Mouse (Mus musculus) retina, adult 2 months (tissue): ENCODE measurements around the gene Dnm1.
"Not testable (repeated sequence)": the region's sequence is repeated elsewhere in the genome, so short reads cannot be mapped to it uniquely, and the experiment has no call there.

Source experiments
- DNase-seq: peaks from one replicate; pipeline ENCODE4 v3.0.0-alpha.2; 2012; ENCODE audit warnings: low read depth, low spot score

Gene Dnm1

DNA sequence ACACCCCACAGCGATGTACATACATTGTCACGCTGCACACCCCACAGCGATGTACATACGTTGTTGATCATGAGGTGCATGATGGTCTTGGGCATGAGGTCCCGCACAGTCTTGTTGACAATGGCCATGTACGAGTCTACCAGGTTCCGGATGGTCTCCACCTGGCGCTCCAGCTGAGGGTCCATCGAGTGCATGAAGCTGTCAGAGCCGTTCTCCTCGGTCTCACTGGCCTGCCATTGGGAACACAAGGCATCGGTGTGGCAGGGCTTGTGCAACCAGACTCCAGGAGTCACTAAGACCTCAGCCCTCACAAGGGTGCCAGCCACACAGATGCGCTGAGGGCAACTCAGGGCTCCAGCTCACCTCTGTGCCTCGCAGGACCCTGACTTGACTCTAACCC is 38.3 kb downstream of the Dnm1 start:
- DNase-seq: no peak

DNA sequence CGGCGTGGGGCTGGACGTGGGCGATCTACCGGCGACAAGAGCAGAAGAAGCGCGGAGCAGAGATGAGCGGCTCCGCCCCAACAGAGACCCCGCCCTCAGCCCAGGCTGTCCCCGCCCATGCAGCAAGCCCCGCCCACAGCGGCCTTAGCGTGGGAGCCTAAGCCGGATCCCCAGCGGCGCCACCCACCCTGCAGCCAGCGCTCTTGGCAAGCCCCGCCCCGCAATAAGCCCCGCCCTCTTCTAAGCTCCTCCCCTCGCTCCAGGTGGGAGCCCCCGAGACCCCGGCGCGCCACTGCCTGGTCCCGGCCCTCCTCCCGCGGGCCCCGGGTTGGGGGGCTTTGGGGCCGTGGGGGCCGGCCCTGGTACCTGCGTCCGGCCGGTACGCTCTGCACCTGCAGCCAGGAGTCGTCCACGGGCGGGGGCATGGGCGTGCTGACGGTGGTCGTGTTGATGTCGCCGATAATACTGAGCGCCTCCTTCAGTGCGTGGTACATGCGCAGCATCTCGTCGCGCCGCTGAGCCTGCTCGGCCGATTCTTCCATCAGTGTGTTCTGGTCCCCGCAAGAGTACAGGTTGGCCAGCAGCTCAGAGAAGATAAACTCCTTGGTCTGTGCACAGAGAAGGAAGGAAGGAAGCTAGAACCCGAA is 40.7 kb downstream of the Dnm1 start:
- peak; percentile 68 for DNase-seq

DNA sequence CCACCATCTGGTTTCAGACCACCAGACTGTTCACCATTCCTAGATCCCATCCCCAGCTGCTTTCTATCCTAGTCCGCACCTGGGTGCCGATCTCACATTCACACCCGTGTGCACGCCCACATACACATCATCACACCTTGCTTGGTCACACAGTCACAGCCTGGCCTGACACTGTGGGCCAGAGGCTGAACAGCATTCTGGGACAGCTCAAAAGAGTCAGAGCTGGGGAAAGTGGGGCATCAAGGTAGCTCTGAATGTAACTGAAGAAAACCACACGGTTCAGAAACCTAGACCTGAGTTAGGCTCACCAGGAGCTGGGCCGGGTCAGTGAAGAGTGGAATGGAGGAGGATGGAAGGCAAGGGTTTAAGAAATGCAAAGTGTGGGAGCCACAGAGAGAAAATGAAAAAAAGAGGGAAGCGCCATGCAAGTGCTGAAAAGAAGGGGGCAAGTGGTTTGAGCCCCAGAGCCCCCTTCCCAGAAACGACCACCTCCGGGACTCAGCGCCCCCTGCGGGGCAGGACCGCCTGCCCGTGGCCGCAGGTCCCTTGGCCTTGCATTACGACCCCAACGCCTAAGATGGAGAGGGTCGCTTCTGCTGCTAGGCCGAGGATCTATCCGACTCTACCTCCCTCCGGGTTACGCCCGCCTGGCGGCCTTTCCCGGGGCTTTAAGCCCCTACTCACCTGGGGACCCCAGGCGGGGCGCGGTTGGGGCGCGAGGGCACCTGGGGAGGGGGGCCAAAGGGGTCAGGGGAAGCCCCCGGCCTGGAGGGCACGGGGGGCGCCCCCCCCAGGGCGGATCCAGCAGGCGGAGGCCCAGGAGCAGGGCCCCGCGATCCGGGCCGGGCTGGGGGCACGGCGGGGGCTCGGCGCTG is 41.5 kb downstream of the Dnm1 start:
- no peak for DNase-seq

DNA sequence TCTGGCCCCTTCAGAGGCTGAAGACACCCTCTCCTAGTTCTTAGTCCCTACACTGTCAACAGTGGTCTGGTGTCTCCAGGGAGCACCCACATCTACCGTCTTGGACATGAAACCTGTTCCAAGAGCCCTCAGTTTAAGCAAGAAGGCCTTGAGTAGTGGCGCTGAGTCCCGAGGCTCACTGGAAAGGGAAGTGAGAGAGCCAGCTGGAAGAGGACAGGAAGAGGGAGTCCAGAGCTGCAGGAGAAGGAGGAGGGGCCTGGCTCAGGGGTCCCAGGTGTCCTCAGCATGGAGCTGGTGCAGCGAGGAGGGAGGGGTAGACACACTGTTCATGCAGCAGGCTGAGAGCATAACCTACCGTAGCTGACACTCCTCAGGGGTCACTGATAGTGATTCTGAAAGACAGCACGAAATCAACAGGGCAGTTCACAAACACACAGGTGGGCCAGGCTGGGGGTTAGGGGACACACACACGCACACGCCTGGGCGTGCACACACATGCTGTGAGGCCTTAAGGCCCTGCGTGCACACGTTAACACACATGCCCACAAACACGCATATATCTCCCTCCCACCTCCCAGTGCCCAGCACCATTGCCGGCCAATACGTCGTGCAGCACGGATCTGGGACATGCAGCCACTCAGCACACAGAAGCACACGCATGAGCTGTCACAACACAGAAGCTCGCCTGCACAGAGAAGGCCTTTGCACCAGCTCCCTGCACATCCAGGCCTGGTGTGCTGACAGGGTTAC is 42.9 kb downstream of the Dnm1 start:
- DNase-seq: no peak

DNA sequence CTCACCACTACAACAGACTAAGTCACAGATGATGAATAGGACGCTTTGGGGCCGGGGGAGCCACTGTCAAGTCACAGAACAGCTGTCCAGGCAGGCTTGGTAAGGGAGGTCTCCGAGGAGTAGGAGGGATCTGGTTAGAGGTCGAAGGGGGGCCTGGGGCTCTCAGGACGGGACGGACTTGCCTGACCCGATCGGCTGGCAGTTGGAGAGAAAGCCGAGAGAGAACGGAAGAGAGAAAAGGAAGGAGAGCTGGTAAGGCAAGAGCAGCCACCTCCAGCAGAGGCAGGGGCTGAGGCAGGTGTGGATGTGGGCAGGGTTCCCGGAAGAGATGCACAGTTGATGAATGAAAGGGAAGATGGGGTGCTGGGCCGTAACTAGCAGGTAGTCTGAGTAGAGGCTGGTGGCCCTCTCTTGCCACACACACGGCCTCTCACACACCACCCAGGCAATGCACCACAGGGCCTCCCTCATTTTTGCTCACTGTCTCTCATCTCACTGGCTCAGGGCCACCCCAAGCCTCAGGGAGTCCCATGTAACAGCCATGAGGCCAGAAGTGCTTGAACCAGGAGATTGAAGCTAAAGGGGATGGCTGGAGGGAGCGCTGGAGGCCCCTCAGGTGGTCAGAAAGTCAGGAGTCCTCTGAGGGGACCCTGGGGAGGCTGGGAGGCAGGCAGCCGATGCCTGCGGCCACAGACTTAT is 44.1 kb downstream of the Dnm1 start:
- no peak for DNase-seq

DNA sequence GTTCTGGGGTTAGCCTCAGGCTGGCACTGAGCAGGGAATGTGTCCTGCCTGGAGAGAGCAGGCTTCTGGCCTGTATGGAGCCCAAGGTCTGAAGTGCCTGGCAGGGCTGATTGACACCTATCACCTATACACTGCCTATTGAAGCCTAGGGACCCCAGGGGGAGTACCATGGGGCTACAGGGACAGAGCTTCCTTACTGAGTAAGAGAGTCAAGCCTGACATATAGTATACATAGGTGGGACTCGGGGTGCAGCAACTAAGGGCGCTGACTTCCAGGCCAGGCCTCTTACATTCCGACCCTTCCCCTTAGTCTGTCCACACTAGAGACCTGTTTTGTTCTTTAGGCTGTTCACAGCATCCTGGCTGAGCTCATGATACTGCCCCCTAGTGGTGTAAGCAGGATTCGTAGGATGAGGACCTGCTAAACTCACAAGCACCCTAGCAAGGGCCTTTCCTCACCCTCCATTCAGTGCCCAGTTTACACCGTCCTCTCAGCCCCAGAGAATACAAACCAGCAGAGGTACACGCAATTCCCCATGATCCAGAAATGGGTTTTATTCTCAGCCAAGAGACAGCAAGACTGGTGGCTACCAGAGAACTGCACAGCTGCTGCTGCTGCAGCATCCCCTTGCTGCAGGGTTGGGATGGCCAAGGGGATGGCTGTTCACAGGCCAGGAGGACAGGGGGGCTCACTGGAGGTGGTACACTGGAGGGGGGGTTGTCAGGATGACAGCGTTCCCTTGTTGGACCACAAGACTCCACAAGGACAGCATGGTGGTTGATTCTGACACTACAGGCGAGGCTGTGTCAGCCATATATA is 45.0 kb downstream of the Dnm1 start:
- DNase-seq: peak; percentile 36

DNA sequence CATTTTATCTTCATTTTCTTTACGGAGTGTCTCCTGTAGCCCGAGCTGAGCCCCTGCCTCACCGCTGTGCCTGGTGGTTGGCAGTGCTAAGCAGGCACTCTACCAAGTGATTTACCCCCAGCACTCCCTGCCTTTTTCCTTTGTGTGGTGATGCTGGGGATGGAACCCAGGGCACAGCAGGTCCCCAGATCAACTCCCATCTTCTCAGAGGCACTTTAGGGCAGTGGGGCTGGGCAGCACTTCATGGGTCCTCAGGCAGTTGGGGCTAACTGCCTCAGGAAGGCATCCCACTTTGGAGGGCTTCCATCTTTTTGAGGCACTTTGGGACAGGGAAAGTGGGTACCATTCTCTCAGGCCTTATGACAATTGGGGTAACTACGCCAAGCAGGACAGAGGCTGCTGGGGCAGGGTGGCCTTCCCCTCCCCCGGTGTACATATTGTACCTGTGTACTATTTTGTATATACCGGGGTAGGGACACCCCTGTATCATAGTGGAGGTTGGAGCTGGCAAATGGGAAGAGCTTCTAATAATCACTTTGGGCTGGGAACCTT is 45.8 kb downstream of the Dnm1 start:
- no peak for DNase-seq

DNA sequence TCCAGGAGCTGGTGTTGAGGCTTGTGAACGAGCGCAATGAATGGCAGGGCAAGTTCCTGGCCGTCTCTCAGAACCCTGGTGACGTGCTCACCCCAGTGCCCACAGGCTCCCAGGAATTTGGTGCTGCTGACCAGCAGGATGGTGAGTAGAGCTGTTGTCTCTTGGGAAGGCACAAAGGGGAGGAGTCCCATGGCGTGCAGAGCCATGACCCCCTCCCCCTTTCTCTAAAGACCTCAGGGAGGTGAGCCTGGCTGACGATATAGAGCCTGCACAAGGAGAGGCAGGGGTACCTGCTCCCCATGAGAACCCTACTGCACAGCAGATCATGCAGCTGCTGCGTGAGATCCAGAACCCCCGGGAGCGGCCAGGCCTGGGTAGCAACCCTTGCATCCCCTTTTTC is 47.0 kb downstream of the Dnm1 start:
- no peak for DNase-seq

DNA sequence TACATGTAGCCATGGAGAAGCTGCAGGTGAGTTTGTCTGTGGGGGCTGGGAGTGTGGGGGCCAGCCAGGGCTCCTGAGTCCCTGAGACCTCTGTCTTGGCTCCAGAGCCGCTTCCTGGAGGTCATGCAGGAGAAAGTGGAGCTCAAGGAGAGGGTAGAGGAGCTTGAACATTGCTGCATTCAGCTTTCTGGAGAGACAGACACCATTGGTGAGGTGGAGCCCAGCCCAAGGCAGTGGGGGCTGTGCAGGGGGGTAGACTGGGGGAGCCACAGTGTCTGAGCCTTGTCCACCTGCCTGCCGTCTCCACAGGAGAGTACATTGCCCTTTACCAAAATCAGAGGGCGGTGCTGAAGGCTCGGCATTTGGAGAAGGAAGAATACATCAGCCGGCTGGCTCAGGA is 47.5 kb downstream of the Dnm1 start:
- DNase-seq: no peak

DNA sequence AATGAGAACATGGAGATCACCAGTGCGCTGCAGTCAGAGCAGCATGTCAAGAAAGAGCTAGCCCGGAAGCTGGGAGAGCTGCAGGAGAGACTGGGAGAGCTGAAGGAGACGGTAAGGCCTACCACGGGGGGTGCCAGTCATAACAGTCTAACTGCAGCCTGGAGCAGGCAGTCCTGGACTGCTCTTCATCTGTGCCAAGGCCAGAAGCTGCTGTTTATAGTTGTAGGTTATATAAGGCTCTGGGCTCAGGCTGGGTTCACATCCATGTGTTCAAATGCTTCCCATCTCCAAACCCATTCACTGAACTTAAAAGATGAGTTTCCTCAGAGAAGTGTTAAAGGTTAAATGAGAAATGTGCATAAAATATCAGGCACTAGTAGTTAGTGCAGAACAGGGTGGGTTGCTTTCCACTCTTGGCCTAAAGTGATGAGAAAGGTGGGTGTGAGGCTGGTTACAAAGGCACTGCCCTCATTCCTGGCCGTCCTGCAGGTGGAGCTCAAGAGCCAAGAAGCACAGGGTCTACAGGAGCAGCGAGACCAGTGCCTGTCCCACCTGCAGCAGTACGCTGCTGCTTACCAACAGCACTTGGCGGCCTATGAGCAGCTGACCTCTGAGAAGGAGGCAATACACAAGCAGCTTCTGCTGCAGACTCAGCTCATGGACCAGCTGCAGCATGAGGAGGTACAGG is 48.8 kb downstream of the Dnm1 start:
- no peak for DNase-seq

DNA sequence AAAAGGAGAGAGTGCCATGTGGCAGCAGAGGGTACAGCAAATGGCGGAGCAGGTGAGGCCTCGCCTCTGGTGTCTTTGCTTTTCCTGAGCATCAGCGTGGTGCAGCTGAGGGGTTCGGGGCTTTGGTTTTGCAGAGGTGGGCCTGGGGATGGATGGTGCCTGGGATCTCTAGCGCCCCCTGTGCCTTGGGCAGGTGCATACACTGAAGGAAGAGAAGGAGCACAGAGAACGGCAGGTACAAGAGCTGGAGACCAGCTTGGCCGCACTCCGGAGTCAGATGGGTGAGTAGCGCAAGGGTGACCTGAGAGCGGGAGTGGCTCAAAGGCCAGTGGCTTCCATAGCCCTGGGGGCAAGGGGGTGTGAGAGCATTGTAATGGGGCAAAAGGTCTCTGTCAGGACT is 50.2 kb downstream of the Dnm1 start:
- DNase-seq: no peak

DNA sequence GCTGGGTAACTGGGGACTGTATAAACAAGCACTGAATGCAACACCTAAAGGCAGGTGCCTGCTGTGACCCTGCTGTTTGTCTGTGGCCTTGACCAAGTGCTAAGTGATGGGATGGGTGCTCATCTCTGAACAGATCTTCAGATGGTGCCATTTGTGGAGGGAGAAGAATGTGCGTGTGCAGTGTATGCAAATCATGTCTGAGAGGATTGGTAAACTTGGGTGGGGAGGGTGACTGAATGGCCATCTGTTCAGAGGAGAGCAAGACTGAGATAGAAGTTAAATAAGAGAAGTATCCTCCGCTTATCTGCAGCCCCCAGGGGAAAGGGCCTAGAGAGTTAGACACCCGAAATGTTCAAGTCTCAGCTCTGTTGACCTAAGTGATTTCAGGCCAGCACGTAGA is 53.7 kb downstream of the Dnm1 start:
- no peak for DNase-seq

DNA sequence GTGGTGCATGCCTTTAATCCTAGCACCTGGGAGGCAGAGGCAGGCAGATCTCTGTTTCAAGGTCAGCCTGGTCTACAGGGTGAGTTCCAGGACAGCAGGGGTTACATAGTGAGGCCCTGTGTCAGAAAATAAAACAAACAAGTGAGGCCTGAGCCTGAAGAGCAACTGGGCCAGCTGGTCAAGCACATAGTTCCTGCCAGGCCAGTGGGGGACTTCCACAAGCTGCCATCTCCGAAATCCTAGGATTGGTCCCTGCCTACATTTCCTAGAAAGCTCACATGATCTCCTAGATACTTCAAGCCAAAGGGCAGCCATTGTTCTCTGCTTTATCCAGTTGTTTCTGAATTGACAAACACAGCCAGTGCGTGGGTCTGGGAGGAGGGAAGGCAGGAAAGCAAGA is 57.3 kb downstream of the Dnm1 start:
- DNase-seq: not testable (repeated sequence)

DNA sequence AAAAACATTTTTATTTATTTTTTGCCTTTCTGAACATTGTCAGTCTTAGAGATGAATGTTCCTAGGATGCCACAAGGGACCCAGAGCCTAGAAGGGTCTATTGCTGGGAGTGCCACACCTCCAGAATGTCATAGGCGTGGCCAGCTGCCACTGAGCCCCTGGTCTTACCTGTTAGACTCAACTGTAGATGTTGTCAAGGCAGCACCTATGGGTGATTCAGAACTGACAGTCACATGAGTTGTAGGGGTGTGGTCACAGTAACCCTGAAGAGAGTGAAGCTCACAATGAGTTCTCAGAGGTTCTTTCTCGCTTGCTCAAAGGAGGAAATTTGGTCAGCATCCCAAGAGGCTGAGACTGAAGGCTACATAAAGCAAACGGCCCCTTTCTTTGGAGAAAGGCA is 57.9 kb downstream of the Dnm1 start:
- DNase-seq: no peak

DNA sequence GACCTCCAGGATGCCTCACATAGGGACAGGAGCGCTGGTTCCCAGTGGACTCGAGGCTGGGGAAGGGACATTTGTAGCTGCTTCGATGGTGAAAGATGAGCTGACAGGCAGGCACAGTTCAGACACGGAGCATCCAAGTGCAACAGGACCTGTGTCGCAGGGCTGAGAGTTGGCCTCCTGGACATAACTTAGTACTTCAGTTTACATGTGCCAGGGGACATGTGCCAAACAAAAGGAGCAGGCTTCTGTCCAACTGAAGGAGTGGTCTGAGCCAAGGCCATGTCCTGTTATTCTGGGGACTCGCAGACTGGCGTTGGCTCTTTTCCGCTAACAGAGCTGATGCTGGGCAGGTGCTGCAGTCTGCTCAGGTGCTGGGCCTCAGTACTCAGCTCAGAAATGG is 58.8 kb downstream of the Dnm1 start:
- no peak for DNase-seq

DNA sequence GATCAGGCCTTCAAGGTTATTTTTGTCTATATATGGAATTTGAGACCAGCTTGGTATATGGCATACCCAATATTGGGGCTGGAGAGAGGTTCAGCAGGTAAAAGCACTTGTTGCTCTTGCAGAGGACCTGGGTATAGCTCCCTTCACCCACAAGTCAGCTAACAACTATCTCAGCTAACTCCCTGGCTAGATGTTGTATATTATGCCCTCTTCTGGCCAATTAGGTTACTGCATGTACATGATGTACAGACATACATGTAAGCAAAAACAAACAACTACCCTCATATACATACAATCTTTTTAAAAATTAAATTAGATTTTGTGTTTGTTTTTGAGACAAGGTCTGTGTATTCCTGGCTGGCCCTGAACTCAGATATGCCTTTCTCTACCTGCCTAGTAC is 63.6 kb downstream of the Dnm1 start:
- peak; percentile 30 for DNase-seq

DNA sequence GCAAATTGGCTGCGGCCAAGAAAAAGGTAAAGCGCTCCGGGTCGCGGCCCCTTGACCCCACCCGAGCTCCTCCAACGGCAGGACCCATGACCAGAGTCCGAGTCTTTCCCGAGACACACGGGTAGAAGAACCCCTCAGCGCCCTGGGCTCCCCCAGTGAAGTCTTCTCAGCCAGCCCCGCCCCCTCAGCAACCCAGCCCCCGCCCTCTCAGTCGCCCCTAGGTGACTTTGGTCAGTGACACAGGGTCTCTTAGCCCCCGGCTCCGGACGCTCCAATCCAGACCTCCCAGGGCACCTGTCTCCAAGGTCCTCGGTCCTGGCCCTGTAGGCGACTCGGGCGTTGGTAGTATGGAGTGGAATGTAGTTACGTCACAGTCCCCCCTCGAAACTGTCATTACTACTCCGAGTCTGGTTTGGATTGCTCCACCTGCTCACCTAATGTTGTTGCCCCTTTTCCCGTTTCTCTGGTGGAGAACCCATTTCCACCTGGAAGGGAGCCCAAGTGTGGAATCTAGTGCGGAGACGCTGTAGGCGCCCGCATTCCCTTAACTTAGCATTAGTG is 64.7 kb downstream of the Dnm1 start:
- DNase-seq: no peak

DNA sequence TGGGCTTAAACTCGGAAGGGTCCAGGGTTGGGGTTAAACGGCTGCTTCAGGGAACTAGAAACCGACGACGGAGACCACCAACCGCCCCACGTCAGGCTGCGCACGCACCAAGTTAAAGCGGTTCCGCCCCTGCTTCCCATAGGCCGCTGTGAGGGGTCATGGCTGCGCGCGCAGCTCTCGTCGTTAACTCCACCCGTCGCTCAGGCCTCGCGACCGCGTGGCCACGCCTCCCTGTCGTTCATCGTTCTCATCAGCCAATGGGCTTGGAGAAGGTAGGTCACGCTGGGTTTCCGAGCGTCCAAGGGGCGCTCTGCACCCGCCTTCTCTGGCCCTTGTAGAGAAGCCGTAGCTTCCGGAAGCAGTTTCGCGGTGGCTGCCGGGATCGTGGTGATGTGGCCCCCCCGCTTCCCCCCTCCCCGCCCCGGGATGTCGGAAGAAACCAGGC is 65.2 kb downstream of the Dnm1 start, which contains the start of gene Swi5:
TSS of gene Swi5 (minus strand) at position 153 of the 445 bp plus-strand sequence.
- DNase-seq: peak; percentile 99

DNA sequence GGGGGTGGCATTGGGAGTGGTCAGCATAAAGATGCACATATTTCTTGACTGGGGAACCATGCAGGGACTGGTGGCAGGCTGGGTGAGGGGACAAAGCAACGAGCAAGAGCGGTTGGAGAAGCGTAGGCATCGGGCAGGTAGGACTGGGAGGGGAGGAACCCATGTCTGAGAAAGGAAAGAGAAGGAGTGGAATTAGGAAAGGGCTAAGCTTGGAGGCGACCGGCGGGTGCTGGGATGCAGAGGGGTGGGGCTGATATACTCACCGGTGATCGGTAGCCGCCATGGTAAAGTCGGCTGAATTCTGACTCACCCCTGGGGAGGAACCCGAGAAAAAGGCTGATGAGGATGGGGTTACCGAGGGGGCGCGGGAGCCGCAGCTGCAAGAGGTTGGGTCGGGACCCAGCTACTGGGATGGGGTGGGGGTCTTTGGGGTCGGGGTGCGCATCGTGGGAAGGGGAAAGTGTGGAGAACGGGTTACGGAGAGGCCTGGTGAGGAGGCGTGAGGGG is 65.8 kb downstream of the Dnm1 start, which contains the start of gene Golga2:
TSS of gene Golga2 (plus strand) at position 51 of the 507 bp plus-strand sequence.
- DNase-seq: no peak
